Mouse (Mus musculus) adrenal gland, adult 8-10 months (tissue): ENCODE results near the gene Alpk1. TPM values are rescaled to one million over a fixed set of nuclear protein-coding genes. Genes with fewer than 3 reads are reported as not detected.

Source experiments
- DNase-seq: peaks from one replicate; pipeline ENCODE4 v3.0.0; 2022
- total RNA-seq, 4 experiments: library from RNA; stranded (reverse); gene quantifications; 2 replicates each; pipeline ENCODE4 v1.2.4; 2022

Alpk1 gene
- total RNA-seq, 4 experiments from 2014 or later = 11.8 to 21.1 (median 15.1) TPM

DNA sequence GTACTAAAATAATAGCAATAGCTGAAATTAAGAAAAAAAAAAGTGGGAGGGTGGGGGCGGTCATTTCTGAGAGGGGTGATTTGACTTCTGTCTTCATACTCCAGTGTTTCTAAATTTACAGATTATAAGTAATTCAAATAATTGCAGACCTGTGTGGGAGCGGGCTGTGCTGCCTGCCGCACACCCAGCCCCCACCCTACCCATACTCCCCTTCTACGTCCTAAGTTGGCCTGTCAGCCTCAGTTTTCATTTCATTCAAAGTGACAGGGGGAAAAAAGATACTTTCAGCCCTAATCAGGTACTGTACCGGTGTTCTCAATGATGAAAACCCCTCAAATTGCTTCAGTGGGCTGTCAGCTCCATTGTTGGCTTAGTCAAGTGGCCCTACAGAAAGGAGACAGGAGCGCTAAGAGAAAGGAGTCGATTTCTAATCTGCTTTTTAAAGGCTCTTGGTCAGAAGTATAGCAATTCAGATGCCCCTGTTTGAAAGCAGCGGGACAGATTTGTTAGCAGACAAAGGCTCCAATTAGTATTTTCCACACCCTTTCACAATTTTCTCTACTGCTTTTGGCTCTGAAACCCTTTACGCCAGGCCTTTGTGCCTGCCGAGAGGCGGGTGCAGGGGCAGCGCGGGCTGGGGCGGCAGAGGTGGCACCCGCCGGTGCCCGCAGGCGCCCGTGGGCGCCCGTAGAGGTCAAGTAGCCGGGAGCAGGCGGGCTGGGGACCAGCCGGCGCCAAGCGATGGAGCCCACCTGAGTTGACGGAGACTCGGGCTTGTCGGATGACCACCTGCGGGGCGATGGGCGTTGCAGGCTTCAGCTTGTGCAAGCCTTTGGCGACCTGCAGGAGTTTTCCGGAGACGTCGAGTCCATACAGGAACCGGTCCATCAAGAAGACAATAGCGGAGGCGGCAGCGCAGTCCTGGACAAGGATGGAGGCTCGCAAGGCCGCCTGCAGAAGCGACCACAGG lies 85.2 kb downstream of the Alpk1 start:
- no peak for DNase-seq

DNA sequence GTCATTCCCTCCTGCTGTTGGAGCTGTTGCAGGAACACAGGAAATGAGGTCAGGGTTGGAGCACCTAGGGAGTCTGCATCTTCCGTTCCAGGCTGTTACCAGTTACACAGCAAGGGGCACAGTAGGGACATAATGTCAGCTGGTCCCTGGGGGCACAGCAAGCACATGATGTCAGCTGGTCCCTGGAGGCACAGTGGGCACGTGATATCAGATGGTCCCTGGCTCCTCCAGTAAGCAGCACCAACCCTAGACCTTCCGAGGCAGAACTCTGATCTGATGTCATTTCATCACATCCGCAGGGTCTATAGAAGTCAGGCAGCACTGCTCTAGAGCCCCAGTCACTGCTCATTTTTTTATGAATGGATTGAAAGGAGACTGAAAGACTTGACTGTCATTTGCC lies 89.1 kb downstream of the Alpk1 start:
- DNase-seq = no peak

DNA sequence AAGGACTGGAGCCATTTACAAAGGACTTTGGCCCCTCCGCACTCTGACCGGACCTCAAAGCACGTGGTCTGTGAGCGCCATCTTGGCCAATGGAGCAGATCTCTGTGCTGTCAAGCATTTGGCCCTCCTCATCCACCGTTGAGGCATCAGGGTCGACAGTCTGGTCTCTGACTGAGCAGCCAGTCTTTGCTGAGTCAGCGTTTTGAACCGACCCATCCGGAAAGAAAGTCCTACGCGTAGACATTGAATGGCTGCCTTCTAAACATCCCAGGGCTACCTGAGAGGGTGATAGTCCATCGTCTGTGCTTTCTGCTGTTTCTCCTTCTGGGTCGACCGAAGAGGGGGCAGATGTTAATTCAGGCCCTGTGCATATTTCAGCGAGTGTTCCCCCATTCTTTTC lies 100.6 kb downstream of the Alpk1 start:
- DNase-seq = no peak

DNA sequence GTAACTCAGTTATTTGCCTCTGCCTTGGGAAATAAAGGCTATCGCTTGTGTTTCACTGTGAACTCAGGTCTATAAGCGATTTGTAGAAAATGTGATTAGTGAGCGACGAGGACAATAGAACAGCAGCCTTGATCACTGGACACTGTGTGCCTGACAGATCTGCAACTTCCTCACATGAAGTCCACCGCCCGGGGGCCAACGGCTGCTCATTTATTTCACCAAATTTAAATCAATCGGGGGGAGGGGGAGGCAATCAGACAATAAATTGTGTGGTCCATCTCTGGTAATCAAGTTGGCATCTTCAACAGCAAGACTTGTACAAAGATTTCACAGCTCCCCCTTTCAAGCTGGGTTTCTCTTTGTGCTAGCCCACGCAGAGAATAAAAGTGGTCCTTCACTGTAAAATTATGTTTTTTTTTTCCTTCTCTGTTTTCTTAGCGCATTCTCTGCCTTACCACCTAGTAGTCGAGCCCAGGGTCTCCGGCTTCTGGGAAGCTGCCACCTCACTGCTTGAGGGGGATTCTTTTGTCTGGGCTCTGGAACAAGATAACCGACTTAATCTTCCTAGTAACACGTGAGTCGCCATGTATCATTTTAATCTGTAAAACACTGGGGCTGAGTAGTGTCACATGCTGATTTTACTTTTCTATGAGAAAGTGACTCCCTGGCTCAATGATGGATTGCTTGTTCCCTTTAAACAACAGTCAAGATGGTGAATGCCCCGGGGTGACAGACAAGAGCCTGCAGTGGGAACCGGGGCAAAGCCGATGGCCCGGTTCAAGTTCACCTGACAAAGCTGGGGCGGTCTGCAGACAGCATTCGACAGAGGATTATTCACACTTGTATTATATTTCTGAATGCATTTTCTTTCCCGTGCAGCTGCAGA lies 118.4 kb downstream of the Alpk1 start:
- no peak for DNase-seq

DNA sequence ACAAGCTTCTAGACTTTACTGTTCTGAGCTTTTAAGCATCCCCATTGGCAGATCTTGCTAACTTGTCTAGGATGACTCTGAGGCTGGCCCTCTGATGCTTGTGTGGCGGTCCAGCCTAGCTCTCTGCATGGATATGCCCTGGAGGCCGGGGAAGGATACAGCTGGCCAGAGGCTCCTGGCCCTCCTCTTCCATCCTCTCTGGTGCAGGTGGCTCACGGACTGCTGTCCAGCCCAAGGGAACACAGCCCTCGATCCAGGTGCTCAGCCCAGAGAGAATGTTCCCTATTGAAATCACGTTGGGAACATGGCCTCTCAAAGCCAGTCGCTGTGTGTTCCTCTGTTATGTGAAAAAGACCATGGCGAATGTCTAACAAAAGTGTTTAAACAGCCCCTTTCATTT lies 119.6 kb downstream of the Alpk1 start:
- no peak for DNase-seq

DNA sequence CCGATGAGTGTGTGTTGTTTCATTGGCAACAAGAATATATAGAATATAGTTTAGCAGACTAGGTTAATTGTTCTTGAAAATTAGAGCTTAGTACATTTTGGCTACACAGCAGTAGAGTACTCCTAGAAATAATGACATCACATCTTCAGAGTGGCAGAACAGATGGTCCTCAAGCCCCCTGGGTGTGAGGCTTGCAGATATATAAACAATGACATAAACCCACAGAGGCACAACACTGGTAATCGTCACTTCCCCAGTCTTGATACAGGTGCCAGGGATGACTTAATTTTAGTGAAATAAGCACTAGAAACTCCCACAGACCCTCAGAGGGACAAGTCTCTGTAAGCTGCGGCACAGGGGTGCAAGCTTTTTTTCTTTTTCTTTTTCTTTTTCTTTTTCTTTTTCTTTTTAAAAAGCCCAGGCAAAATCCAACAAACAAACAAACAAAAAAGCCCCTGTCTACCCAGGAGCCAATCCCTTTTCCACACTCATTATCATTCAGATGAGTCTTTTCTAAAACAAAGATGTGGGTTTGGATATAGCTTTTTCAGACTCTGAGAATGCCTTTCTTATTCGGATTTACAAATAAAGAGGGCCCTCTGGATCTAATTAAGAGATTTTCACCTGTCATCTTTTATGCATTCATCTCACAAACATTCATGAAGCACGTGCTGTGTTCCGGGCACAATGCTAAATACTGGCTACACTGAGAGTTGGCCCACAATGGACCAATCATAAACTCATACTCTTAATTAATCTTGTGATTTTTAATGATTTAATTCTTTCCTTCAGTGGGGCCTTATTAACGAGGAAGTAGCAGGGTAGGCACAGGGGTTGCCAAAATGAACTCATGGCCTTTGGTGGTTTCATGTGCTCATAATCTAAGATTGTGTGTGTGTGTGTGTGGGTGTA lies 128.3 kb downstream of the Alpk1 start:
- no peak for DNase-seq

DNA sequence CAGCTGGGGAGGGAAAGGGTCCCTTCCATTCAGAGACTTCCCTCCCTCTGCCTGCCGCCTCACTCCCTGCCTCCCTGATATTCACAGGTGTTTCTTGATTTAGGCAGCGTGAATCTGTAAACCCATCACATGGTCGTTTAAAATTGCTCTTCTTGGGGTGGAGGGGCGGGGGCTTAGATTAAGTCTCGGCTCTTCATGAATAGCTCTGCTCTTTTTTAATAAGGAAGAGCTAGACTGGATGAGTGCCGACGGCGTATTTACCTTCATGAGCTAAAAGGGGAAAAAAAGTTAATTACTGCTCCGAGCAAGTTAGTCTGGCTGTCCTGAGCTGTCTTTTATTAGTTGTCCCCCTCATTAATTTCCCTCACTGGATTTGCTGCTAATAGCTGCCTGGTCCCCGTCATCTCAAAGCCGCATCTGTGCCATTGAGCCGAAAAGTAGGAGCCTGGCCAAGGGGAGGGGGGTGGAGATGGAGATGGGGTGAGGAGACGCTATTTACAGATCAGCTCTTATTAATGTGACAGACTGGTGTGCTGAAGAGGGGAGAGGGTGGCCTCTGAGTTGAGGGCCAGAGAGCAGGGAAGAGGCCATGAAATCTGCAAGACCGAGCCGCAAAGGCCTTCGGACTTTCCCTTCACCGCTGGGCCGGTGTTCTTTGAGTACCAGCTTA lies 134.0 kb downstream of the Alpk1 start:
- no peak for DNase-seq

DNA sequence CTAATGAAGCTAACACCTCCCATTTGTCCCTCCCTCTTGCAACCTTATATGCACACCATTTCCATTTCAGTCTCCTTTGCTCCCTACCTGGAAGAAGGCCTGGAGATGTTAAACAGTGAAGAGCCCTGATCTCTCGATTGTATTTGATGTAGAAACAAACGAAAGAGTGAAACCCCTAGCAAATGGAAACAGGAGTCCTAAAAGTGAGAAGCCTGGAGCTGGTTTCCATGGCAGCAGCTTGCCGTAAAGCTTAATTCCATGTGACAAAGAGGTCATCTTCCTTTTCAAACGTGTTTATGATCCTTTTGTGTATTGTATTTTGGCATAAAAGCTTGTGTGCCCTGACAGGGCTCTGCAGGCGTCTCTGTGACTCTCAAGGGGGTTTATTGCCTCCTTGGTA lies 138.1 kb downstream of the Alpk1 start:
- DNase-seq = no peak

DNA sequence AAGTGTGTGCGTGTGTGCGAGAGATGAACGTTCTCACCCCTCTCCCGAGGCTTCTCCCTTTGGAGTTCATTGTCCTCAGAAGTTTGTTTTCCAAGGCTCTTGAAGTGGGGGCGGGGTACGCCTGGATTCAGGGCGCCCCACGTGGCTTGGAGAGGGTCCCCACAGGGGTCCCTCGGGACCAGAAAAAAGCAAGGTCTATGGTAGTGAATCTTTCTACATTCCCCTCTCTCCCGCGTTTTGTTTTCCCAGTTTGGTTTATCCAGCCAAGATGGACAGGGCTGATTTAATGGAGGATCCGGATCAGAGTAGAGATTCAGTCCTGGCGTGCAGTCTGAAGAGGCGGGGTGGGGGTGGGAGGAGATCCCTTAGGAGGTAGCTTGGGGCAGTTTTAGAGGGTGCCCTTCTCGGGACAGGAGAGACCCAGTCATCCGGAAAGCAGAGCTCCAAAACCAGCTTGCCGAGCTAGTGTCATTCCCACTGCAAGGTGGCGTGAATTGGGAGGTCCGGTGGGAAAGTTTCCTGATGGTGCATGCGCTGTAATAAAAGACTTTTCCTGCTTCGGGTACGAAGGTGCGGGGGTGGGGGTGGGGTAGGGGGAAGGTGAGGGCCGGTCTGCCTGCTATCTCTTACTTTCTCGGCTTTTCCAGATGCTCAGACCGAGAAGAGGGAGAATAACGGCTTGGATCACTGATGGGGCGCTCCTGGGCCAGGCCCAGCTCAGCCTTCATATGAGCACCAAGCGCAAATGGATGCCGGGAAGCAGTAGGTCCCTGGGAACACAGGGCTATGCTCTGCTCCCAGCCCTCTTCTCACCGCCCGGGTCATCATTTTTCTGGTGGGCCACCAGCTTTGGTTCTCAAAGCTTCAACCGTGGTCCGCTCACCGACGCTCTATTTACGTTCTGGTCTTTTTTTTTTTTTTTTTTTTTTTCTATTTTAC lies 139.3 kb downstream of the Alpk1 start:
- no peak for DNase-seq

DNA sequence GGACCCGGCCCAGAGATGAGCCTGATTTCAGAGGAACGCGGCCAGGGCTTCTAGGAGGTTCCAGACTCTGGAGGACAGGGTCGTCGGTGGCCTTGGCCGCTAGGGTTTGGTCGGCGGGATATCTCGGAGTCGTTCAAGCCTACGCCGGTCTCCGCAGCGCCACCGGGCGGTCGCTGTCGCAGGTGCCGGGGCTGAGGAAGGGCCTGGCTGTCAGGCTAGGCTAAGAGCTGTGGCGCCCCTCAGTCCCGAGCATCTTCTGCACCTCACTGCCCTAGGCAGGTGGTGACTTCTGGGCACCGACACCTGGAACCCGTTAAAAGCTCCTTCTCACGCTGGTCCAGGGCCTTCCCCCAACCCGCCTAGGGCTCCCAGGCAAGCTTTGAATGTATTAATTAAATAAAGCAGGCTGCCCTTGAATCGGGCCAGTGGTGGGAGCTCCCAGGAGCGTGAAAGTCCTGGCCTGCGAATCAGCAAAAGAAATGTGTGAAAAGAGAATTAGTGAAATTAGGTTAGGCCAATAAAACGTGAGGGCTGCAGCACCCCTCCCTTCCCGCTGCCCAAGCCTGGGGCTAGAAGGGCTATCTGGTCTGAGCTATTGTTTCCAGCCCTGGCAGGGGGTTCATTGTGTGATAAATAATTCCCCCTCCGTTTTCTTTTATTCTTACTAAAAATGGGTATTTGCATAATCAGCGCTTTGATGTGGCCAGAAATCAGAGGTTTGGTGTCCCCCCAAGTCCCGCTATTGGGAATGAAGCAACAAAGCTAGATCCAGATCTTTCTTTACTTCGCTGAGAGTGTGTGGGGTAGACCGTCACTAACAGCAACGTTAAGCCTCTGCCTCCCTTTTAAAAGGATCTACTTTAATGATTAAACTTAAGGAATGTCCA lies 140.2 kb downstream of the Alpk1 start:
- no peak for DNase-seq

DNA sequence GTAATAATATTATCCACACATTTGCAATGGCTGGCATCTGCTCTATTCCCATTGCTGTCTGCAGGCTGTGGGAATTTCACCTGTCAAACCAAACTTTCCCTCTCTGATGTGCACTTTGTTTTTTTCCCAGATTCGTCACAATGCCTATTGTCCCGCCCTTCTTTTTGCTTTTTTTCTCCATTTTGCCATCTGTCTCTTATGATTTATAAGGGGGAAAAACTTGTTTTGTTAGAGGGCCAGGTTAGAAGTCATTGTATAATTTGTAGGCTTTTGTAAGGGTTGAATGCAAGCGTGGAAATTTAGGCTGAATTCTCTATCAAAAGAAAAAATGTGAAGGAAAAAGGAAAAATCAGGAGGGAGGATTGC lies 145.4 kb downstream of the Alpk1 start:
- DNase-seq = no peak

DNA sequence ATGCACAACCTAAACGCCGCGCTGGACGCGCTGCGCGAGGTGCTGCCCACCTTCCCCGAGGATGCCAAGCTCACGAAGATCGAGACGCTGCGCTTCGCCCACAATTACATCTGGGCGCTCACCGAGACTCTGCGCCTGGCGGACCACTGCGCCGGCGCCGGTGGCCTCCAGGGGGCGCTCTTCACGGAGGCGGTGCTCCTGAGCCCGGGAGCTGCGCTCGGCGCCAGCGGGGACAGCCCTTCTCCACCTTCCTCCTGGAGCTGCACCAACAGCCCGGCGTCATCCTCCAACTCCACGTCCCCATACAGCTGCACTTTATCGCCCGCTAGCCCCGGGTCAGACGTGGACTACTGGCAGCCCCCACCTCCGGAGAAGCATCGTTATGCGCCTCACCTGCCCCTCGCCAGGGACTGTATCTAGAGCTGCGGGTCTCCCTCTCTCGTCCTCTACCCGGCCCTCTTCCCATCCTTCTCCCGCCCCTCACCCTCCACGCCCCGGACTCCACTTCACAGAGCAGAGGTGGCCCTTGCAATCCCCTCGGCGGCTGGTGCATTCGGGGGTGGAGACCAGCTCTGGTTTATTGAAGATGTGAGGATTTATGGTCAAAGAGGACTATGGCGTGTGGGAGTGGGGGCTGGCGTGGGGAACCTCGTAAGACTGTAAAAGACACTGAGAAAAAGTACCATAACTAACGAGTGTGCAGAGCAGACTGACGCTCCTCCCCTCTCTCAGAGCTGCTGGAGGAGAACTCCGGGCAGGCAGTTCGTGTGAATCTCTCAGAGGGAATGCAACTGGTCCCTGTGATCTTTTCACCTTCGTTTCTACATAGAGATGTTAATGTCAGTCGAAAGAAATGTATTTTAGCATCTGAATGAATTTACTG lies 146.0 kb downstream of the Alpk1 start:
- DNase-seq = peak; percentile 35

DNA sequence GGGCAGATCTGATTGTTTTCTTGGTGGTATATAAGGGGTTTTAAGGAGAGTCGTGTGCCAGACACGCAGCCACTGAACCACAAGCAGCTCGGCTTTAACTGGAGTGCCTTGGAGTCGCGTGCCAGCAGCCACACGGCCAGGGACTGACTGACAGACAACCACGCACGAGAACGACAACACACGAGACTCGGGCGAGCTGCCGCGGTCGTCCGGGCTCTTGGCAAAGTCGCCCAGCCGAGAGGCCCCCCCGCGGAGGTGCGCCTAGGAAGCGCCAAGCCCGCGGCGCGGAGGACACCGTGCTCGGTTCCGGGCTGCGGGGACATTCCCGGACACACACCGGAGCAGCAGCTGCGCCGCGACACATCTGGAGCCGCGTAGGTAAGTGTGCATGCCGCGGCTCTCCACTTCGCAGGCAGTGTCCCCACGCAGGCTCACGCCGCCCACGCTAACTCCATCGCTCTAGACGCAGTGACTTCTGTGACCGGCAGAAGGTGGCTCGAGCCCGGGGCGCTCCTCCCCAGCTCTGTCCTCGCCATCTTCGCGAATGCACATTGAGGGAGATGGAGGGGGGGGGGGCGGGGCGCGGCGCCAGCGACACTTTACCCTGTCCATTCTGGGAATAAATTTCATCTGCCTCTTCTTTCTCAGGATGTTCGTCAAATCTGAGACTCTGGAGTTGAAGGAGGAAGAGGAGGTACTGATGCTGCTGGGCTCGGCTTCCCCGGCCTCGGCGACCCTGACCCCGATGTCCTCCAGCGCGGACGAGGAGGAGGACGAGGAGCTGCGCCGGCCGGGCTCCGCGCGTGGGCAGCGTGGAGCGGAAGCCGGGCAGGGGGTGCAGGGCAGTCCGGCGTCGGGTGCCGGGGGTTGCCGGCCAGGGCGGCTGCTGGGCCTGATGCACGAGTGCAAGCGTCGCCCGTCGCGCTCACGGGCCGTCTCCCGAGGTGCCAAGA lies 147.0 kb downstream of the Alpk1 start, which contains the start of gene Neurog2:
Gene Neurog2, plus strand, starts transcription at position 56 of the 953 bp plus-strand sequence.
- DNase-seq = no peak

DNA sequence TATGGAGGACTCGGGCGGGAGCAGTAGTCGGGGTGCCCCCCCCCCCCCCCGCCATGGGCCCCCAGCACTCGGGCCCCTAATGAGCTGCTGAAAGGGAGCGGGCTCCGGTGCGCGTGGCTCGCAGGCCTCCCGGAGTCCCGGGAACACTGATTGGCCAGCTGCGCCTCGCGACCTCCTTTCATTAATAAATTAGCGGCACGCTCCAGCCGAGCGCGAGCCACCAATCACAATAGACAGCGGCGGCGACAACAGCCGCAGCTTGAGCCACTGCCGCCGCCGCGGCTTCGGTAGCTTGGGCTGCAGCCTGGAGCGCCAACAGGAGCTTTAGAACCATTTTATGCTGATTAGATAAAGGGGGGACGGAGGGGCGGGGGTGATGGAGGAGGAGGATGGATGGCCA lies 147.8 kb downstream of the Alpk1 start:
- DNase-seq = no peak

DNA sequence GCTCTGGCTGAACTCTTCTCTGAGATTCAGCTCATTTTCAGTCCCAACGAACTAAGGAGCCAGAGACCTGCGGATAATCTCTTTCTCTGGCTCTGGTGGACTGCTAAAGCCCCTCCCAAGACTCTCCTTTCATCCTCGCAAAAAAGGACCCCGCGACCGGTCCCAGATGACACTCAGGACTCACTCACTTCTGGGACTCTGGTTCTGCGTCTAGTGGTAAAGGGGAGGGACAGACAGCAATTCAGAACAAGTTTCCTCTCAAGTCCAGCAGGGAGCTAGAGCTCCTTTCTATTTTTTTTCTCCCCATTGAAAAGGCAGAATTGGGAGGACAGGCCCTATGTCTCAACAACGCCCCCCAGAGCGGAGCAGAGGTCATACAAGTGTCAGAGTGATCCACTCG lies 148.7 kb downstream of the Alpk1 start:
- no peak for DNase-seq

DNA sequence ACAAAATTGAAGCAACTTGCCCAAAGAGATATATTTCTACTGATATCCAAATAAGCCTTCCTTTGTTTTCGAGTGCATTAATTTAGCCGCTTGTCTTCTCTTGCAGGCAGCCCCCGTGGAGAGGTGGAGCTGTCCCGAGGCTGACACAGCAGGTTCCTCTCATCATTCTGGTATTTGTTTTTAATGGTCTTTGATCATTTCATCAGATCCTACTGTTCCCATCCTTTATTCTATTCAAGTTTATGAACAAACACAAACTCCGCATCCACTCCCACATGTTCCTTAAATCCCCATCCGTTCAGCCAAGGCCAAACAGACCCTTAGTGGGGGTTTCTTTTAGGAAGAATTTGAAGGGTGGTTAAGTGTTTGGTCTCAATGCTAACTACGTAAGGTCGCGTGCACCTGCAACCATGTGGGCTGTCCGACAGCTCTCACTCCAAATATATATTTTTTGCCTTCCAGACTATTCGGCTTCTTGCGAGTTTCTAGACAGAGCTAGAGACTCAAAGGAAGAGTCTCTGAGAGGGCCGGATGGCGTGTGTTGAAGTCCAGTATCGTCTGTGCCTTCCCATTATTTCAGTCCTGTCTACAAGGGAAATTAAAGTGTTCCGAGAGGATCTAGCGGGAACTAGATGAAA lies 149.5 kb downstream of the Alpk1 start:
- no peak for DNase-seq

DNA sequence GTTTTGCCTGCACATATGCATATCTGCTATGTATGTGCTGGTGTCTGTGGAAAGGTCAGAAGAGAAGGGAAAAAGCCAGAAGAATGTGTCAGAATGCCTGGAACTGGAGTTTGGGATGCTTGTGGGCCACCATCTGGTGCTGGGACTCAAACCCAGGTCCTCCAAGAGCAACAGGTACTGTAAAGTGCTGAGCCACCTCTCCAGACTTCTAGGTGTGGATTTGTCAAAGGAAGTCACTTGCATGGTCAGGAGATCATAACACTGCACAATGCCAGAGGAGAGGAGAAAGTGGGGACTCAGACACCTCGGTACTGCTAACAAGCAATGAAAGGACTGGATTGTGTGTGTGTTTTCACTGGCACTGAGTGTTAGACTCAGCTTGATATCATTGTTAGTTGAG lies 150.1 kb downstream of the Alpk1 start:
- DNase-seq = no peak
